8 mouse cellular contexts compared by ENCODE assay signal in genomic region chr11:108343789-108344462, GRCm38 (mm10). TPM values are rescaled to one million over a fixed set of nuclear protein-coding genes. Genes with fewer than 3 reads are reported as not detected.
DNase-seq lines count a peak whose midpoint lies in the region; TF ChIP-seq lines count a peak whose summit lies in the region.

TSS of gene Prkca (minus strand) at chr11:108343928.

- no peak for TF ChIP-seq CTCF in left cerebral cortex, adult 2 months (IDR thresholded peaks at IDR 0.05)

- peak within 1 kb of the TSS; percentile 93 for H3K4me3 ChIP-seq in left cerebral cortex, adult 2 months
- H3K4me3 ChIP-seq in macrophage (ENCODE audit: inconsistent target): peak within 1 kb of the TSS; percentile 38

- WGBS in macrophage (ENCODE audit: missing documents): 2% methylated on average over 60 of the region's 63 CpGs

- peak; percentile 97 for DNase-seq in ZHBTc4 (ENCODE audit: low read depth, low spot score)
- peak; percentile 96 for DNase-seq in cerebellum, postnatal 36 days
- DNase-seq in gastrocnemius, adult 8-10 months (ENCODE audit: low spot score in 2 of 2): peak; percentile 90 to 95
- peak; percentile 62 for DNase-seq in hindlimb bud, embryonic 11.5 days (ENCODE audit: extremely low spot score, low read depth, low spot score)
- peak; percentile 94 to 95 for DNase-seq in left cerebral cortex, adult 2 months (ENCODE audit: extremely low spot score in 1 of 2, low spot score in 2 of 2)
- DNase-seq in retina, postnatal 7 days (ENCODE audit: low read depth, low spot score): peak; percentile 92
- peak; percentile 88 to 90 for DNase-seq in urinary bladder, adult 18-20 months (ENCODE audit: low spot score in 2 of 2)

- H3K79me2 ChIP-seq in macrophage (ENCODE audit: inconsistent target): no peaks in the 10 kb centered on the region

- intact Hi-C loops in left cerebral cortex, adult 2 months (cut with DNase I): loop anchor here (1.0 kb wide), 2 partner anchors 123 to 194 kb away; no protein-coding TSS in a partner anchor

- no peaks in the 10 kb centered on the region for H3K36me3 ChIP-seq in macrophage (ENCODE audit: inconsistent target)

- peak within 1 kb of the TSS; percentile 89 for H3K27ac ChIP-seq in left cerebral cortex, adult 2 months
- no peak within 1 kb of the TSS for H3K27ac ChIP-seq in macrophage

RNA-seq across cellular contexts. Expression of gene Prkca, which starts in this region (rescaled TPM):
- 10 to 100 TPM; 50.1 to 62.0 (median 55.0) TPM for total RNA-seq in gastrocnemius, adult 8-10 months (2022)
- total RNA-seq in left cerebral cortex, adult 2 months (2021): 100 to 1,000 TPM; 186 to 189 TPM
- total RNA-seq in macrophage (2018; cell fraction: chromatin; rRNA removed): 10 to 100 TPM in 2 of 26 experiments, 1 to 10 TPM in 22, under 1 TPM in 2; 0.38 to 12.2 (median 5.2) TPM
- total RNA-seq in macrophage (2018; cell fraction: cytosol; rRNA removed): 1 to 10 TPM in 22 of 26 experiments, under 1 TPM in 4; 0.54 to 3.1 (median 1.7) TPM
- total RNA-seq in macrophage (2018; cell fraction: nucleus; rRNA removed): 1 to 10 TPM in 22 of 26 experiments, under 1 TPM in 4; 0.66 to 9.8 (median 2.9) TPM
- 1.5 to 1.8 TPM (median 1.8 TPM) in 3 replicates for polyA plus RNA-seq in macrophage (2018)
